Mouse (Mus musculus) lung, postnatal 36 days (tissue): ENCODE measurements around the gene Fanca.
"Not testable (repeated sequence)": the region's sequence is repeated elsewhere in the genome, so short reads cannot be mapped to it uniquely, and the experiment has no call there.

ENCODE experiments used
- DNase-seq: peaks from one replicate; pipeline ENCODE4 v3.0.0; 2022; ENCODE audit warnings: mixed read lengths

Fanca gene

GRCm38 (mm10) chr8:123267926-123268656 lies 50.3 kb downstream of the Fanca start:
- DNase-seq: no peak

DNA sequence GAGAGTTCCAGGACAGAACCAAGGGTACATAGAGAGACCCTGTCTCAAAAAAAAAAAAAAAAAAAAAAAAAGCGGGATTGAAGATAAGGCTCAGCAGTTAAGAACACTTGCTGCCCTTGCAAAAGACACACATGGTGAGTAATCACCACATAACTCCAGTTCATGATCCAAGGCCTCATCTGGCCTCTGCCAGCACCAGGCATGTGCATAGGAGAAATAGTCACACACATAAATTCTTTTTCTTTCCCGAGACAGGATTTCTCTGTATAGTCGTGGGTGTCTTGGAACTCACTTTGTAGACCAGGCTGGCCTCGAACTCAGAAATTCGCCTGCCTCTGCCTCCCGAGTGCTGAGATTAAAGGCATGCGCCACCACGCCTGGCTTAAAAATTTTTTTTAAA lies 60.8 kb downstream of the Fanca start:
- not testable (repeated sequence) for DNase-seq

- DNase-seq: no peak
Observed at GRCm38 (mm10) chr8:123257114-123257513, 61.3 kb downstream of the Fanca start.

- DNase-seq: no peak
Observed at GRCm38 (mm10) chr8:123255170-123255569, 63.2 kb downstream of the Fanca start.

- peak; percentile 85 for DNase-seq
Observed at GRCm38 (mm10) chr8:123254099-123254885, 64.1 kb downstream of the Fanca start, which contains the start of the genes Zfp276 and Vps9d1. Gene Zfp276, plus strand, starts transcription at chr8:123254195. Gene Vps9d1, minus strand, starts transcription at chr8:123254348.

DNA sequence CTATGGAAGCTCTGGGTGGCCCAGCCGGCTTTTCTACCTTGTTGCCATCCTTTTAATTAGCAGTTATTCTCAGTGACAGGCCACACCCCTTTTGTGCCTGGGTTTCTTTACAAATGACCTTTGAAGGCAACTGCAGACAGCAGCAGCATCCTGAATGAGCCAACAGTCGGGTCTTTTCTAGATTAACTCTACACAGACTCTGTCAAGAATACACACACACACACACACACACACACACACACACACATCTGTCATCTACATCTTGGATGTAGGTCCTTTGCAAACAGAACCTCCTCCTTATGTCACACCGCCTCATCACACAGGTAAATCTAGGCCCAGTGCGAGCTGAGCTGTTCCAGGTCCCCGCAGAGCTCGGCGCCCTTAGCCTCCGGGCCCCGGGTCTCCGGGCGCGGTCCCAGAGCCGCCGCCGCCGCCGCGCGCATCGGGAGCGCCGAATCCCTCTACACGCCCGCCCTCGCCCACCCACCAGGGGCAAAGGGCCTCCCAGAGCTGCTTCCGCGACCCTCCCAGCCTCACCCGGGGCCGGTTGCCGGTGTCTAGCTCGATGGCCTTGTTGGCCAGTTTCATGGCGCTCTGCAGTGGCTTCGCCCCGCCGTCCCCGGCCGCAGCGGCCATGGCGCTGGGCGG lies 64.8 kb downstream of the Fanca start:
- DNase-seq: peak; percentile 39

DNA sequence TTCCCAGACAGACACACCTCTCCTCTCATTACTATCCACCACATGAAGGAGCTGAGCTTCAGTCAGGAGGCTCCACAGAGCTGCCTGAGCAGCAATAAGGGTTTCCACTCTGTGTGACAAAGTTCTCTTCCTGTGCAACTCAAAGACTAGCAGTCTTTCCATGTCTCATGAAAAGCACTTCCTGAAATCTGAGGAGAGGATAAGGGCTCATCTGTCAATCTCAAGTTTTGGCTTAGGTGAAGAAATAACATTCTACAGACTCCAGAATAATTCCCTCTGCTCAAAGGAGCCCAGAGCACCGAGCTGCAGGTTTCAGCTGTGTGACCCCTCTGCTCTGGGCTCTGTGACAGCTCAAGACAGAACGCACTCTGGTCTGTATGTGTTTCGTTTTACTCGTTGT lies 65.5 kb downstream of the Fanca start:
- no peak for DNase-seq

DNA sequence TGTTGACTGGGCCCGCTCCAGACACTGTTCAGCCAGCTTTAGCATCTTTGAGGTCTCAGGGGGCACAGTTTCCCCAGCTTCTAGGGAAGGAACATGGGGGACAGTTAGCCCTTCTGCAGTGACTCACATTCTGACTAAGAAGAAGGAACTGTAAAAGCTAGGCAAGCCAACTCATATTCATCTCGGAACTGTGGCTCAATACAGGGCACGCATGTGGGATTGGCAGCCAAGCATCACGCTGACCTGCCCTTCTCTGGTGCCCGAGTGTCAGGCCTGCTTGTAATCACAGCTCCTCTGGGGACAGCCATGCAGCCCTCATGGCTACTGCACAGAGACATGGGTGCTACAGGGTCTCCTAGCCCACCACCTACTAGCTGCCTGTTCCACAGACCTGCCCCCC lies 67.4 kb downstream of the Fanca start:
- no peak for DNase-seq

GRCm38 (mm10) chr8:123248596-123248995 lies 69.8 kb downstream of the Fanca start:
- DNase-seq: peak; percentile 18

DNA sequence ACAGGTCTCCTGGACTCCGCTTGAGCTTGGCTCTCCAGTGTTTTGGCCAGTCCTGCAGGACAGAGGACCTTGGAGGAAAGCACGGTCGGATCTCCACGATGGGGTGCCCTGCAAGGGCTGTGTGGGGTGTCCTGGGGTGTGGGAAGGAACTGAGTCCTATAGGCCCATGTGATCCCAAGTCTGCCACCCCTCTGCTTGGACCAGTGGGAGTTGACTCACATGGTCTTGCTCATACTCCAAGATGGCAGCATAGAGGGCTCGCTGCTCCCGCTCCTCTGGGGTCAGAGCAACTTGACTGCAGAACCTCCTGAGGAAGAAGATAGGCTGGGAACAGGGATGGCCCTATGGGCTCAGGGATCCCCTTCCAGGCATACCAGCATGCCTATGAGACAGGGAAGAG lies 70.6 kb downstream of the Fanca start:
- DNase-seq: no peak

GRCm38 (mm10) chr8:123245543-123245942 lies 72.8 kb downstream of the Fanca start:
- no peak for DNase-seq

DNA sequence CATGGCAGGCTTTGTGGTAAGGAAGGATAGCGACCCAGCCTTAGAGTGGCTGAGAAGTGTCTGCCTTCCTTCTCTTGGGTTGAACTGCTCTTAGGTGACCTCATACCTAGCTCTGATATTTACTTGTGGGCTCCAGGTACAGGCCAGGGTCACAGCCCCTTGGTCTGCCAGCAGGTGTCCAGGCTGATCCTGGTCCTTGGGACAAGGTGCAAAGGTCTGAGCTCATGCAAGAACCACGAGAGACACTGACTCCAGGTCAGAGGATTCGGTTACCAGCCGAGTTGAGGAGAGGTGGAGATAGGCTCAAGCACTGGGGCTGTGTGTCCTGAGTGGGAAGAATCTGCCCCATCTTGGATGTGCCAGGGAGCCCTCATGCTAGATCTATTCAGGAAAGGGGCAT lies 74.0 kb downstream of the Fanca start:
- DNase-seq: no peak

- DNase-seq: no peak
Observed at GRCm38 (mm10) chr8:123243053-123243452, 75.3 kb downstream of the Fanca start.

GRCm38 (mm10) chr8:123242107-123242923 lies 76.1 kb downstream of the Fanca start:
- DNase-seq: no peak

GRCm38 (mm10) chr8:123239398-123239797 lies 79.0 kb downstream of the Fanca start:
- DNase-seq: no peak

- DNase-seq: peak; percentile 92
Observed at GRCm38 (mm10) chr8:123235520-123236497, 82.6 kb downstream of the Fanca start, which contains the start of gene Spata2l. Gene Spata2l, minus strand, starts transcription at chr8:123236233.

DNA sequence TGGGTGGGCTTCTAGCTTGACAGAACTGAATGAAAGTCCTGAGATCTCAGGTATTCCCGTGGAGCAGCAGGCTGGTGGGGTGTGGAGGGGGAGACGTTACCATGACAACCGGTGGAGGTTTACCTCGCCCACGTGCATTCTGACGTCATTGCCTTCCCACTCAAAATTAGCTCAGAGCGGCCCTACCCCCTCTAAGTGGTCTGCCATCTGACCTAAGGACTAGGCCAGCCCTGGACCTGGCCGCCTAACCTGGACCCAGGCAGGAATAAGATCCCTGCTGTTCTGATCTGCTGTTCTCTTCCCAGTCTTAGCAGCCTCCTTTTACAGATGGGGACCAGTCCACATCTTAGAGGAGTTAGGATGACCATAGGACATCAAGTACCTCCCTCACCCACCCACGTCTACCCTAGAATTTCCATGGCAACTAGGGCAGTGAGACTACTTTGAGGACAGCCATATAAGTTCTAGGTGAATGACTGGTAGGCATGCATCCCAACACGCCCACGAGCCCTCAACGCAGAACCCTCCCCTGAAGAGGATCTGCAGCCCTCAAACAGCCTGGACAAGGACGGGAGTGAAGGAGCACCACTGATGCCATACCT lies 83.4 kb downstream of the Fanca start:
- no peak for DNase-seq

DNA sequence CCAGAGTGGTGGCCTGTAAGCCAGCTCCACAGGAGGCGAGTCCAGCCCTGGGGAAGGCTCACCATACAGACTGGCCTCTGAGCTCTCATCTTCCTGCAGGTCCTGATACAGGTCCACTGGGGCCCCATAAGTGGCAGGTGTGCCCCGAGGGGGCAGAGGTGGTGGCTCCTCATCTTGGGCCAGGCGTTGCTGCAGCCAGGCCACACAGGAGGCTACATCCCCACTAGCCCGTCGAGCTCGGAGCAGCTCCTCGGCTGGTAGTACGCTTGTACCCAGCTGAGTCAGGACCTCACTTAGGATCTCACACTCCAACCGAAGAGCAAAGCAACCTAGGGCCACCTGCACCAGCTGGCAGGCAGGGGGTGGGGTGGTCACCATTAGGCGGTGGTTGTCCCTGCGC lies 84.6 kb downstream of the Fanca start:
- no peak for DNase-seq

DNA sequence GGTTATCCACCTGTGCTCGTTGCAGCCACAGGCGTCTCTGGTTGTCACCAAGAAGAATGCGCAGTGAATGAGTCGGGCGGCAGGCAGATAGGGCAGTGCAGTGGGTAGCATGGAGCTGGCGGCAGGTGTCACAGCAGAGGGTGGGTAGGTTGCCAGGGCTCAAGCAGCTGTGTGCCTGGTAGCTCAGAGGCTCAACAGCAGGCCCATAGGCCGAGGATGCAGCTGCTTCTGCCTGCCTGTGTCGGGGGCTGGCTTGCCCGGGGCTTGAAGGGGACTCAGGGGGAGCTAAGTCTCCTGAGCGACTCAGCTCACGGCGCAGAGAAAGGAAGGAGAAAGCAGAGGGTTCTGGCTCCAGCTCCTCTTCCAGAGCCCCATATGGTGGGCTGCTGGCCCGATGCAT lies 85.1 kb downstream of the Fanca start:
- DNase-seq: no peak

- no peak for DNase-seq
Observed at GRCm38 (mm10) chr8:123232553-123232952, 85.8 kb downstream of the Fanca start.

- no peak for DNase-seq
Observed at GRCm38 (mm10) chr8:123231742-123232141, 86.6 kb downstream of the Fanca start.
